Mouse (Mus musculus): Measurements from ENCODE around the gene Slc38a4.

DNA sequence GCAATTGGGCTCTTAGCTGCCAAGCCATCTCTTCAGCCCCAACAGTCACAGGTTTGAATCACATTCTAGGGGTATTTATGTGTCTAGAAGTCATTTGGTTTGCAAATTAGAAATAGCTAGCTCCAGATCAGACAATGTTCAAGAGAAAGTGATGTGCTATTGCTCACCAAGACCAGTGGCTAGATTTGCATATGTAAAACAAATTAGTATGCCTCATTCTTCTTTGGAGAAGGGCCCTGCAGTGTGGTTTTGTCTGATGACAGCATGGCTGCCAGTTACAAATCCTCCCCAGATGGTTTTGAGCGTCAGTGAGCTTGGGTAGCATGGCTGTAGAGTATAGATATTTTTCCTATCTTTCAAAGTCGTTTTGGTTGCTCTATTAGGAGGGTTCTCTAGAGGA lies 96.5 kb downstream of the Slc38a4 start:
- TF ChIP-seq CTCF (IDR thresholded peaks at IDR 0.05) (no peak), EP300 (IDR thresholded peaks at IDR 0.05) (no peak)
